Comparison of ENCODE assay signal across 13 mouse cellular contexts in the genomic region with DNA sequence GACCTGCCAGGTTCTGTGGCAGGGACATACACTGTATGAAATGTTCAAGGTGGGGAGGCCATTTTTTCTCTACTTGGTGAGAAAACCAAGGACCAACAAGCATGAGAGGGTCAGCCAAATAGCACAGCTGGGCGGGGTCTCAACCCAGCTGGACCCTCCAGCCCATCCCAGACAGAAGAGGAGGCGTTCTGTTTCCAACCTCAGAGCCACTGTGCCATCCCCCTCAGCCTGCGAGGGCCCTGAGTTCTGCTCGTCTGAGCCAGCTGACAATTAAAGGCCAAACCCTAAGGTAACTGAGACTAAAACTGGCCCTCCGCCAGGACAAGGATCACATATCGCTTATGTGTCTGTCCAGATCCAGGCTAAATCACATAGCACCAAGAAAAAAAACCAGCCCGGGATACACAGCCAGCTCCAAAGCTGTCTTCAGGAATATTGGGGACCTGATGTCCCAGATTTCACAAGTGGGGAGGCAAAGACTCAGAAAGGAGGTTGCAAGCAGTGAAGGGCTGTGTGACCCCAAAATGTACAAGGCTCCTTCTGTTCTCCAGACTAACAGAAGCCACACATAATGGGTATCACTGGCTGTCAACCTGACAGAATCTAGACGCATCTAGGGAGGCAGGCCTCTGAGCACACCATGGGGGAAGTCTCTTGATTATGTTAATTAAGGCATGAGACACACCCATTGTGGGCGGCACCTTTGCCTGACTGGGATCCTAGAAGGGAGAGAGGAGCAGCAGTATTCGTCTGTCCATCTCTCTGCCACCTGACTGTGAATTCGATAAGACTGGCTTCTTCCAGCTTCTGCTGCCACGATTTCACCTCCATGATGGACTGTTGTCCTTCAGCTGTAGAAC.
DNase-seq lines count a peak whose midpoint lies in the region; ATAC-seq and TF ChIP-seq lines count a peak whose summit lies in the region.
"Had no signal": no experiment of that assay in that cellular context is flagged by ENCODE, and none has a peak within 500 bp of the region (broad histone marks: within the 10 kb centered on the region; RNA-seq: fewer than 3 reads in every experiment).

No protein-coding gene starts in this region.

- H3K27ac ChIP-seq in hindbrain, embryonic 10.5 days: peak overlapping the region; percentile 59
- no peak overlapping the region for H3K27ac ChIP-seq in hindbrain, embryonic 16.5 days (ENCODE audit: low read depth, low read length)
- 0 out of 2 replicates have a peak overlapping the region, but pooled peaks have one; percentile 1 for H3K27ac ChIP-seq in midbrain, embryonic 12.5 days (replicated peaks)
- no peak overlapping the region for H3K27ac ChIP-seq in midbrain, postnatal 0 days (ENCODE audit: low read depth, low read length)
- H3K27ac ChIP-seq: left cerebral cortex, adult 2 months; liver, embryonic 15.5 days had no signal

- no peak overlapping the region for H3K4me3 ChIP-seq in hindbrain, embryonic 10.5 days
- no peak overlapping the region for H3K4me3 ChIP-seq in hindbrain, embryonic 16.5 days (ENCODE audit: low read length)
- no peak overlapping the region for H3K4me3 ChIP-seq in midbrain, embryonic 12.5 days
- no peak overlapping the region for H3K4me3 ChIP-seq in midbrain, postnatal 0 days (ENCODE audit: low read depth, low read length)
- H3K4me3 ChIP-seq: forebrain, embryonic 10.5 days; left cerebral cortex, adult 2 months; liver, embryonic 15.5 days had no signal

- 44% methylated on average over 12 of the region's 12 CpGs for WGBS in hindbrain, embryonic 10.5 days
- 40% methylated on average over 12 of the region's 12 CpGs for WGBS in hindbrain, embryonic 16.5 days
- WGBS in midbrain, embryonic 12.5 days: 42% methylated on average over 12 of the region's 12 CpGs
- 49% methylated on average over 12 of the region's 12 CpGs for WGBS in midbrain, postnatal 0 days

- H3K9me3 ChIP-seq in hindbrain, embryonic 10.5 days: no peaks in the 10 kb centered on the region
- H3K9me3 ChIP-seq in hindbrain, embryonic 16.5 days (ENCODE audit: control insufficient read depth, low read length): no peaks in the 10 kb centered on the region
- peaks cover 4% of the 10 kb centered on the region; the same call in 1 of the 2 replicates for H3K9me3 ChIP-seq in midbrain, embryonic 12.5 days
- H3K9me3 ChIP-seq in midbrain, postnatal 0 days (ENCODE audit: low read length): no peaks in the 10 kb centered on the region
- H3K9me3 ChIP-seq: forebrain, embryonic 10.5 days; liver, embryonic 15.5 days had no signal

- no peak overlapping the region for H3K9ac ChIP-seq in hindbrain, embryonic 16.5 days (ENCODE audit: low read depth, low read length)
- no peak overlapping the region for H3K9ac ChIP-seq in midbrain, embryonic 12.5 days (replicated peaks)
- H3K9ac ChIP-seq in midbrain, postnatal 0 days (replicated peaks; ENCODE audit: low read length, poor library complexity, severe bottlenecking): no peak overlapping the region
- H3K9ac ChIP-seq: liver, embryonic 15.5 days had no signal

- ATAC-seq in hindbrain, embryonic 16.5 days: no peak
- no peak for ATAC-seq in midbrain, embryonic 12.5 days (ENCODE audit: low FRiP score, low read depth)
- ATAC-seq in midbrain, postnatal 0 days (ENCODE audit: low FRiP score): no peak
- peak; percentile 44 for ATAC-seq in megakaryocyte progenitor cell, adult 5-6 weeks (replicated peaks; ENCODE audit: poor library complexity)

- peaks cover 47% of the 10 kb centered on the region for H3K4me1 ChIP-seq in hindbrain, embryonic 10.5 days (replicated peaks)
- H3K4me1 ChIP-seq in hindbrain, embryonic 16.5 days (ENCODE audit: control insufficient read depth, insufficient read depth, low read depth, low read length): no peaks in the 10 kb centered on the region
- peaks cover 14% of the 10 kb centered on the region; the same call in 1 of the 2 replicates for H3K4me1 ChIP-seq in midbrain, embryonic 12.5 days
- H3K4me1 ChIP-seq in midbrain, postnatal 0 days (ENCODE audit: insufficient read depth, low read length): no peaks in the 10 kb centered on the region
- H3K4me1 ChIP-seq: liver, embryonic 15.5 days had no signal

- no peak overlapping the region for H3K4me2 ChIP-seq in hindbrain, embryonic 16.5 days (ENCODE audit: low read length)
- H3K4me2 ChIP-seq in midbrain, embryonic 12.5 days (replicated peaks): no peak overlapping the region
- no peak overlapping the region for H3K4me2 ChIP-seq in midbrain, postnatal 0 days (ENCODE audit: low read depth, low read length, poor library complexity, severe bottlenecking)
- H3K4me2 ChIP-seq: liver, embryonic 15.5 days had no signal

- TF ChIP-seq CTCF in midbrain, postnatal 0 days (IDR thresholded peaks at IDR 0.05): no peak

- DNase-seq in hindbrain, embryonic 10.5 days (ENCODE audit: low spot score): no peak
- DNase-seq in midbrain, postnatal 0 days (ENCODE audit: low spot score): no peak
- peak; percentile 85 for DNase-seq in ZHBTc4 (ENCODE audit: low read depth, low spot score)
- DNase-seq in testis, postnatal 14 days (ENCODE audit: low spot score): no peak
- no peak for DNase-seq in cerebellum, postnatal 4 days (ENCODE audit: low spot score in 2 of 2)
- DNase-seq: adrenal gland, adult 8-10 months; cerebellum, adult 9-11 months had no signal

- peaks cover 21% of the 10 kb centered on the region for H3K27me3 ChIP-seq in hindbrain, embryonic 10.5 days (ENCODE audit: insufficient read depth, poor library complexity, severe bottlenecking)
- no peaks in the 10 kb centered on the region for H3K27me3 ChIP-seq in hindbrain, embryonic 16.5 days (replicated peaks; ENCODE audit: control insufficient read depth, insufficient read depth, low read length)
- H3K27me3 ChIP-seq in midbrain, embryonic 12.5 days: peaks cover 47% of the 10 kb centered on the region
- H3K27me3 ChIP-seq in midbrain, postnatal 0 days (ENCODE audit: insufficient read depth, low read length): no peaks in the 10 kb centered on the region

- H3K36me3 ChIP-seq in hindbrain, embryonic 10.5 days: no peaks in the 10 kb centered on the region
- H3K36me3 ChIP-seq in hindbrain, embryonic 16.5 days (ENCODE audit: control insufficient read depth, insufficient read depth, low read length): no peaks in the 10 kb centered on the region
- H3K36me3 ChIP-seq in midbrain, embryonic 12.5 days: no peaks in the 10 kb centered on the region
- no peaks in the 10 kb centered on the region for H3K36me3 ChIP-seq in midbrain, postnatal 0 days (ENCODE audit: insufficient read depth, low read length)
- H3K36me3 ChIP-seq: forebrain, embryonic 10.5 days; liver, embryonic 15.5 days had no signal

Comparison
In these comparisons a context has a peak if more than half of its experiments do, and no peak if none do; other contexts are left out.
1. H3K27ac ChIP-seq: peak in hindbrain, embryonic 10.5 days (single experiment) and midbrain, embryonic 12.5 days (single experiment); none in hindbrain, embryonic 16.5 days (single experiment) and midbrain, postnatal 0 days (single experiment).